Mouse (Mus musculus): ENCODE data around the gene Vipas39.

DNA sequence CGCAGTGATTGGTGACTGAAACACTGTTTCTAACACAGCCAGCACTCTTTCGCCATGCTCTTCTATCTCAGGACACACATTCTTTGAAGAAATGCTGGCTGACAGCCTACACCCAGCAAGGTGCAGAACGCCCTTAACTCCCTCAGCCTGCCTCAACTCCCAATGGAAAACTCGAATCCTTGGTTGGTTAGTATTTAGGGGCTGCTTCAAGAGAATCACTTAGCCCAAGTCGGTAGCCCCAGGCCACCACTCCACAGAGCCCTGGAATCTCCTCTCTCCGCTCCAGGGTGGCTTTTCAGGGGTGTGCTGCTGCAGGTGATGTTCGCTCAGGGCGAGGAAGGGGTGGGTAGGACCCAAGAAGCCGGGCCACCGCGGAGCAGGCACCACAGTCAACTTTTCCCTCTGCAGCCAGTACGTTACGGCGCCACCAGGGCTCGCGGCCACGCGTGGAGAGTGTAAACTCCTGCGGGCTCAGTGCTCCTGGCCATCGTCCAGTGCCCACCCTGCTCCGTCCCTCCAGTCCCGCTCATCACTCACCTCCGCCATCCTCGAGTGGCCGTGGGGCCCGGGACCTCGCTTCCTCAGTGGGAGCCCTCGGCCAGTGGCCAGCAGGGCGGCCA lies 33.1 kb upstream of the Vipas39 start:
- TF ChIP-seq CTCF (IDR thresholded peaks at IDR 0.05): no peak
- no peak for TF ChIP-seq POLR2A (IDR thresholded peaks at IDR 0.05; ENCODE audit: insufficient read depth, low read depth, low read length)

Measured in heart, adult 2 months (tissue).